Mouse (Mus musculus) heart, embryonic 15.5 days (tissue): ENCODE measurements around the gene Otop3. TPM values are rescaled to one million over a fixed set of nuclear protein-coding genes. Genes with fewer than 3 reads are reported as not detected.
A peak's percentile ranks its signal among the peaks of the same experiment; 100 is the strongest.

Source experiments
- ATAC-seq: fragments of 200-750 bp; cut with Nextera tagmentation; replicated peaks from 2 replicates; pipeline ENCODE4 v1.8.0; 2017; ENCODE audit warnings: low read depth, moderate TSS enrichment; ENCODE audit not compliant: insufficient number of reproducible peaks, insufficient read depth, low FRiP score
- H3K27ac ChIP-seq: fragments of 300-500 bp; sonication (generic); 2 replicates; pipeline ENCODE4 v1.5.1; 2015; ENCODE audit warnings: mild to moderate bottlenecking, inconsistent platforms
- H3K27me3 ChIP-seq: fragments of 300-500 bp; sonication (generic); 2 replicates; pipeline ENCODE4 v1.6.1; 2015; ENCODE audit warnings: inconsistent platforms
- H3K36me3 ChIP-seq: fragments of 300-500 bp; sonication (generic); 2 replicates; pipeline ENCODE4 v1.6.1; 2015; ENCODE audit warnings: mild to moderate bottlenecking, inconsistent platforms
- H3K4me1 ChIP-seq: fragments of 300-500 bp; sonication (generic); replicated peaks from 2 replicates; pipeline ENCODE4 v1.6.1; 2015; ENCODE audit warnings: inconsistent platforms
- H3K4me2 ChIP-seq: fragments of 300-500 bp; sonication (generic); 2 replicates; pipeline ENCODE4 v1.6.1; 2015; ENCODE audit warnings: inconsistent platforms, mild to moderate bottlenecking, moderate library complexity
- H3K4me3 ChIP-seq: fragments of 300-500 bp; sonication (generic); 2 replicates; pipeline ENCODE4 v1.5.1; 2015; ENCODE audit warnings: mild to moderate bottlenecking, inconsistent platforms
- H3K9ac ChIP-seq: fragments of 300-500 bp; sonication (generic); 2 replicates; pipeline ENCODE4 v1.6.1; 2015; ENCODE audit warnings: mild to moderate bottlenecking, inconsistent platforms
- H3K9me3 ChIP-seq: fragments of 300-500 bp; sonication (generic); replicated peaks from 2 replicates; pipeline ENCODE4 v1.6.1; 2016; ENCODE audit warnings: inconsistent platforms
- whole genome bisulfite sequencing: fragments of 180-500 bp; shearing (Covaris S2); methylation state at CpG from one replicate; pipeline ENCODE4 v1.1.7; 2015; ENCODE audit warnings: mixed read lengths; 5-methylcytosine and 5-hydroxymethylcytosine counted together
- polyA plus RNA-seq: library from polyadenylated mRNA; unstranded; fragments of >200 nt; fragmentation: Nextera tagmentation; extraction: Ambion mirVana; gene quantifications from 2 replicates; pipeline ENCODE4 v1.2.1, GENCODE M21; 2015

Gene Otop3
- polyA plus RNA-seq, 1 experiment from 2014 or later, result not detected

GRCm38 (mm10) chr11:115296471-115297210, 37.9 kb upstream of the Otop3 start:
- Histone ChIP-seq H3K4me1 (peaks cover 18% of the 10 kb centered on the region), H3K4me3 (peak overlapping the region; percentile 55), H3K4me2 (peak overlapping the region; percentile 87), H3K27ac (no peak overlapping the region), H3K36me3 (no peaks in the 10 kb centered on the region), H3K27me3 (peaks cover 28% of the 10 kb centered on the region), H3K9ac (peak overlapping the region; percentile 37; the same call in 1 of the 2 replicates), H3K9me3 (no peaks in the 10 kb centered on the region)
- no peak for ATAC-seq
- WGBS, result 51% methylated on average over 21 of the region's 21 CpGs

DNA sequence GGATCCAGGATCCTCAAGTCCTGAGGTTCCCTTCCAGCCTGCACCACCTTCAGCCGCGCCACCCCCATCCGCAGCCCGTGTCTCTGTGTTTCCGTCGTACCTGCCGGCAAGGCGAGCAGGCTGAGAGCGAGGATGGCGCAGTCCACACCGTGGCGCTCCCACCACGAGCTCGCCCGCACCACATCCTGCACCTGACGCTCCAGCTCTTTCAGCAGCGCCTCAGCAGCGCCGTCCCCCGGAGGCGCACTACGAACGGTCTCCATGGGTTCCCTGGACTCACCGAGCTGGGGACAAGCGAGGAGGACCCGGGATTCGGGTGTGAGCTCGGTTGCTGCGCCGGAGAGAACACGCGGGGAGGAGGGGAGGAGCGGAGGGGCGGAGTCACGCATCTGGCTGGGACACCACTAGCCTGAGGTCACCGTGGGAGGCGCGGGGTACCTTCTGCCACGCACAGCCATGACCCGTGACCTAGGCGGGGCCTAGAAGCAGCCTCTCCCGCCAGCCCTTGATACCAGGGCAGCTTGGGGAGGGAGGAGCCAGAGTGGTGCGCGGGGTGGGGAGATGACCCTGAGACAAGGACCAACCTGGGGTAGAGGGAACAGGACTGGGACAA, 37.2 kb upstream of the Otop3 start, which contains the start of gene Fads6:
Gene Fads6, minus strand, starts transcription at position 450 of the 613 bp plus-strand sequence.
- Histone ChIP-seq H3K4me3 (peak within 1 kb of the TSS; percentile 55), H3K27me3 (peaks cover 28% of the 10 kb centered on the region), H3K36me3 (no peaks in the 10 kb centered on the region), H3K4me2 (peak within 1 kb of the TSS; percentile 87), H3K27ac (no peak within 1 kb of the TSS), H3K9ac (peak within 1 kb of the TSS; percentile 37), H3K9me3 (no peaks in the 10 kb centered on the region), H3K4me1 (peaks cover 16% of the 10 kb centered on the region)
- WGBS, result 1% methylated on average over 44 of the region's 44 CpGs
- peak; percentile 49 for ATAC-seq

GRCm38 (mm10) chr11:115298160-115298559, 36.4 kb upstream of the Otop3 start:
- Histone ChIP-seq H3K4me3 (no peak overlapping the region), H3K9me3 (no peaks in the 10 kb centered on the region), H3K27ac (no peak overlapping the region), H3K4me1 (peaks cover 11% of the 10 kb centered on the region), H3K9ac (no peak overlapping the region), H3K36me3 (no peaks in the 10 kb centered on the region), H3K27me3 (peaks cover 28% of the 10 kb centered on the region), H3K4me2 (peak overlapping the region; percentile 87; the same call in 1 of the 2 replicates)
- 60% methylated on average over 8 of the region's 8 CpGs for WGBS
- no peak for ATAC-seq

- WGBS, result 67% methylated on average over 4 of the region's 4 CpGs
- H3K27me3 ChIP-seq, result peaks cover 28% of the 10 kb centered on the region
These were observed 33.8 kb upstream of the Otop3 start for GRCm38 (mm10) chr11:115300745-115301144.

DNA sequence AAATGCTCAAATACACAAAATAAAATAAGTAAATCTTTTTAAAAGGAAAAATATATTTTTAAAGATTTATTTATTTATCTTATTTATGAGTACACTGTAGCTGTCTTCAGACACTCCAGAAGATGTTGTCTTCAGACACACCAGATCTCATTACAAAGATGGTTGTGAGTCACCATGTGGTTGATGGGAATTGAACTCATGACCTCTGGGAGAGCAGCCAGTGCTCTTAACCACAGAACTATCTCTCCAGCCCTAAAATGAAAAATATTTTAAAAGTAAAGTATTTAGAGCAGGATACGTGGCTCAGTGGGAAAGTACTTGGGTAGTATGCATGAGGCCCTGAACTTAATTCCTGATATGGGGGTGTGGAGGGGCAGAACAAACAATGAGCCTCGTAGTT, 33.2 kb upstream of the Otop3 start:
- H3K27me3 ChIP-seq, result peaks cover 26% of the 10 kb centered on the region
- no peak overlapping the region for H3K4me3 ChIP-seq
- H3K4me2 ChIP-seq, result no peak overlapping the region
- H3K4me1 ChIP-seq, result peaks cover 14% of the 10 kb centered on the region
- ATAC-seq, result no peak
- WGBS, result 84% methylated on average over 2 of the region's 2 CpGs
- no peak overlapping the region for H3K27ac ChIP-seq
- H3K9me3 ChIP-seq, result no peaks in the 10 kb centered on the region
- no peaks in the 10 kb centered on the region for H3K36me3 ChIP-seq
- no peak overlapping the region for H3K9ac ChIP-seq

More at GRCm38 (mm10) chr11:115300745-115301144, 33.8 kb upstream of the Otop3 start:
- no peaks in the 10 kb centered on the region for H3K9me3 ChIP-seq
- peaks cover 11% of the 10 kb centered on the region for H3K4me1 ChIP-seq
- no peak overlapping the region for H3K9ac ChIP-seq
- H3K27ac ChIP-seq, result no peak overlapping the region
- no peak overlapping the region for H3K4me2 ChIP-seq
- H3K36me3 ChIP-seq, result no peaks in the 10 kb centered on the region
- H3K4me3 ChIP-seq, result no peak overlapping the region
- ATAC-seq, result no peak

- H3K4me1 ChIP-seq, result 0 out of 2 replicates have a peak, but pooled peaks cover 5% of the 10 kb centered on the region
- no peaks in the 10 kb centered on the region for H3K36me3 ChIP-seq
- H3K9ac ChIP-seq, result no peak overlapping the region
- no peak overlapping the region for H3K27ac ChIP-seq
- H3K9me3 ChIP-seq, result no peaks in the 10 kb centered on the region
- peaks cover 10% of the 10 kb centered on the region for H3K27me3 ChIP-seq
- 45% methylated on average over 8 of the region's 8 CpGs for WGBS
- no peak overlapping the region for H3K4me2 ChIP-seq
- no peak for ATAC-seq
- H3K4me3 ChIP-seq, result no peak overlapping the region
These were observed 31.4 kb upstream of the Otop3 start for GRCm38 (mm10) chr11:115303167-115303566.

- H3K9me3 ChIP-seq, result no peaks in the 10 kb centered on the region
- H3K36me3 ChIP-seq, result no peaks in the 10 kb centered on the region
- H3K27me3 ChIP-seq, result peaks cover 9% of the 10 kb centered on the region
- peaks cover 12% of the 10 kb centered on the region for H3K4me1 ChIP-seq
- H3K27ac ChIP-seq, result no peak within 1 kb of the TSS
- no peak within 1 kb of the TSS for H3K4me2 ChIP-seq
- H3K9ac ChIP-seq, result no peak within 1 kb of the TSS
- H3K4me3 ChIP-seq, result no peak within 1 kb of the TSS
- ATAC-seq, result no peak
- 42% methylated on average over 8 of the region's 8 CpGs for WGBS
These were observed 27.7 kb upstream of the Otop3 start, which contains the start of gene Otop2 for GRCm38 (mm10) chr11:115306863-115307262. Otop2 (plus strand) TSS chr11:115307163.

GRCm38 (mm10) chr11:115308781-115309180, 25.8 kb upstream of the Otop3 start:
- Histone ChIP-seq H3K27me3 (peaks cover 26% of the 10 kb centered on the region), H3K9me3 (no peaks in the 10 kb centered on the region), H3K36me3 (no peaks in the 10 kb centered on the region), H3K4me1 (peaks cover 12% of the 10 kb centered on the region), H3K27ac (no peak overlapping the region), H3K4me2 (no peak overlapping the region), H3K9ac (no peak overlapping the region), H3K4me3 (no peak overlapping the region)
- WGBS, result 64% methylated on average over 1 of the region's 1 CpGs
- no peak for ATAC-seq

GRCm38 (mm10) chr11:115314249-115314648, 20.3 kb upstream of the Otop3 start:
- H3K4me1 ChIP-seq, result peaks cover 7% of the 10 kb centered on the region
- H3K27me3 ChIP-seq, result peaks cover 77% of the 10 kb centered on the region
- H3K4me2 ChIP-seq, result no peak overlapping the region
- 43% methylated on average over 2 of the region's 2 CpGs for WGBS
- no peak for ATAC-seq
- H3K4me3 ChIP-seq, result no peak overlapping the region
- no peak overlapping the region for H3K9ac ChIP-seq
- no peaks in the 10 kb centered on the region for H3K36me3 ChIP-seq
- H3K27ac ChIP-seq, result no peak overlapping the region
- H3K9me3 ChIP-seq, result no peaks in the 10 kb centered on the region

GRCm38 (mm10) chr11:115317204-115317603, 17.3 kb upstream of the Otop3 start:
- no peaks in the 10 kb centered on the region for H3K9me3 ChIP-seq
- H3K27me3 ChIP-seq, result peaks cover 97% of the 10 kb centered on the region
- ATAC-seq, result no peak
- H3K27ac ChIP-seq, result no peak overlapping the region
- H3K9ac ChIP-seq, result no peak overlapping the region
- H3K4me1 ChIP-seq, result peaks cover 14% of the 10 kb centered on the region
- H3K36me3 ChIP-seq, result no peaks in the 10 kb centered on the region
- H3K4me2 ChIP-seq, result no peak overlapping the region
- H3K4me3 ChIP-seq, result no peak overlapping the region
- WGBS, result 64% methylated on average over 7 of the region's 7 CpGs

DNA sequence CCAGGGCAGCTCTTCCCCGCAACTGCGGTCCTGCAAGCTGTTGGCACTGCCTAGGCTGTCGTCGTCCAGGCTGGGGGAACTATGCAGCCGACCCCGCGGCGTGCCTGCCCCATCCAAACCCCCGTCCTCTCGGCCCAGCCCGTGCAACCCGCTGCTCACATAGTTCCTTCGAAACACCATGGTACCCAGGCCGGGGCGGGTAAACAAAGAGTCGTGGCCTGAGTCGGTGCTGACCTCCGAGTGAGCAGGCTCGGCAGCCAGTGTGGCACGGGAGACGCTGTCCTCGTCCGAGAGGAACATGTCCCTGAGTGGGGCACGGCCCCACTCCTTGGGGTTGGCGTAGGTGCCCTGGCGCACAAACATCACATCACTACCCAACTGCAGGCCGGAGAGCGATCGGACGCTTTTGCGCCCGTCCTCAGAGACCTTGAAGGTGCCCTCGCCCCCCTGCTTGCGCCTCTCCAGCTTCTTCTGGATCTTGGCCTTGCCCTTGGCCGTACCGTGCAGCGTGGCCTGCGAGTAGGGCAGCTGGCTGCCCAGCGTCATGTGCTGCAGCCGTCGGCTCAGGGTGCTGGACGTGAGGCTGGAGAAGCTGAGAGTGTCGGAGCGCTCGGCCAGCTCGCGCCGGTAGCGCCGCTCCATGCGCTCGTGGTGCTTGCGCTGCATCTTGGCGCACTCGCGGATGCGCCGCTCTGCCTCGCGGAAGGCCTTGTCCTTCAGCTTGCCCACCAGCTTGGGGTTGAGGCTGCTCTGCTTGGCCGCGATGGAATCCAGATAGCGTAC, 16.1 kb upstream of the Otop3 start:
- Histone ChIP-seq H3K36me3 (no peaks in the 10 kb centered on the region), H3K4me1 (peaks cover 14% of the 10 kb centered on the region), H3K4me2 (peak overlapping the region; percentile 6; the same call in 1 of the 2 replicates), H3K9ac (no peak overlapping the region), H3K27ac (no peak overlapping the region), H3K4me3 (no peak overlapping the region; the same call in 1 of the 2 replicates), H3K9me3 (no peaks in the 10 kb centered on the region), H3K27me3 (peaks cover 97% of the 10 kb centered on the region)
- no peak for ATAC-seq
- 7% methylated on average over 63 of the region's 63 CpGs for WGBS
